Mouse (Mus musculus): ENCODE measurements at regions not wholly inside any gene's neighbourhood (a gene's known extent, or its start where the extent isn't known, plus 50 kb on each side); places are given as distances from the start of the nearest gene placed in this dataset.
"Not testable (repeated sequence)": the region's sequence is repeated elsewhere in the genome, so short reads cannot be mapped to it uniquely, and the experiment has no call there.

DNA sequence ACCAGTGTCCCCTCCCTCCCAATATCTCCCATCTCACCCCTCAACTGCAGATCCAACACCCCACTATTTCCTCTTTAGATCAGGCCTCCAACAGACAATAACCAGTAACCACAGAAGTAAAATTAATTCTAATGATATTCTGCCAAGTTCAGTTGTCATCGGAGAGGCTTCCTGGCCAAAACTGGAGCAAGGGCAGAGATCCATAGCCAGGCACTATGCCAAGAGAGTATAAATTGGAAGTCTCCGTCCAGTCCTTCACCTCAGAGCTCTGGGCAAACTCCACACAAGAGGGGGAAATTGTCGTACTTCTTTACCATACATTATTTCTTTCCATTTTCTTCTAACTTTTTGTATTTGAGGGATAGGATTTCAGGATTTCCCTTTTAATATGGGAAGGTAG, 1353.4 kb upstream of the Aga start:
- DNase-seq (ENCODE audit: low spot score): no peak

DNA sequence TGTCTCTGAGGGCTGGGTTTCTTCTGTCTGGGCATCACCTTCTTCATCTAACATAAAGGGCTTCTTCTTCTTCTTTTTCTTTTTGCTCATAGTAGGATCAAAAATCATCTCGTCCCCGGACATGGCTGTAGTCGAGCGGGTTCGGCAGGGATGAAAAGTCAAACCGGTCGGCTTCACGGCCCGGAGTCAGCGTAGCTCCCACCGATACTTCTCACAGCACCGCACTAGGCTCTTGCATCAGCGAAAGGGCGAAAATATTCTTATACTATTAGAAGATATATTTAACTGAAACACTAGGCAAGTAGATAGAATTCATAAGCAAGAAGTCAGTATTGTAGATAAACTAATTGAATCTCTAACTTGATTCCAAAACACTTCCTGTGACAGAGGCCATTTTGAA, 1314.6 kb upstream of the Aga start:
- not testable (repeated sequence) for DNase-seq (ENCODE audit: low spot score)

DNA sequence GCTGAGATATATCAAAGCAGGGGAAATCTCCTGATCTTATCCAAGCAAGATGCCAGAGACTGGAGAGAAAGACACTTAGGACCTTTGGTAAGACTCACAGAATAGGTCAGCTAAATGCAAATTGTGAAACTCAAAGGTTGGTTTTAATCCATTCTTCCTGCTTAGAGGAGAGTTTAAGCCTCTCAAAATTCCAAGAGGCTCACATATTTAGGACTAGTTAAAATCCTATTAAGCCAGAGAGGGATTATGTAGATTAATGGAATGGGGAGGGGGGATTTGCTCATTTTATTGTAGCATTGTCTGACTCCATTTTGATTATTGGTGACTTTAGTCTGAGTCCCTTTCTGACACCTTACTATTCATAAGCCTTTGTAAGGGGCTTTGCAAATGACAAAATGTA, 1284.0 kb upstream of the Aga start:
- DNase-seq (ENCODE audit: low spot score): peak; percentile 7

DNA sequence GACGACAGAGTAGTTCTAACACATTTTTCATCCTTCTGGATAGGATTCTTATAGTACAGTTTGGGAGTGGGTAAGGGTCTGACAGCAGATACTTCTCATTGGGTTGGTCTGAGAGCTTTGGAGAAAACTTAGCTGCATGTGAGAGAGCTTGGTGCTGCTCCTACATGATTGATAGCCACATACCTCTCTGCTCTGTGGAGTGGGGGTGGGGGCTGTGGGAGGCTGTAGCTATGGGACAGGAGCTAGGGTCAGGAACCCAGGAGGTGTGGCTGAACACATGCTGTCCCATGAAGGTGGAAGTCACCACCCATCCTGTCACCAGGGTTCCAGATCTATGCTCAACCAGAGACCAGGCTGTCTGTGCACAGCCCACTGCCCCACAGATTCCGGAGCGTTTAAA, 1255.5 kb upstream of the Aga start:
- DNase-seq (ENCODE audit: low spot score): no peak
